ENCODE assay signal across 15 mouse cellular contexts in the genomic region with DNA sequence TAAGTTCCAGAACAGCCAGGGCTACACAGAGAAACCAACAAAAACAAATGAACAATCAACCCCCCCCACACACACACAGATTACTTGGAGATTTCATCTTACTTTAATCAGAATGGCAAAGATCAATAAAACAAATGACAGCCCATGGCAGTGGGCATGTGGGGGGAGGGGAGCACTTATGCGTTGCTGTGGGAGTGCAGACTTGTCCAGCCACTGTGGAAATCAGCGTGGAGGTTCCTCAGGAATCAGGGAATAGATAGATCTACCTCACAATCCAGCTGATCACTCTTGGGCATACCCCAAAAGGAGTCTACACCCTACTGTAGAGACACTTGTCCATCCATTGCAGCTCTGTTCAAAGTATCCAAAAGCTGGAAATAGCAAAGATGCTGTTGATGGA. TPM values are rescaled to one million over a fixed set of nuclear protein-coding genes. Genes with fewer than 3 reads are reported as not detected.
"Had no signal": no experiment of that assay in that cellular context is flagged by ENCODE, and none has a peak within 500 bp of the region (broad histone marks: within the 10 kb centered on the region; RNA-seq: fewer than 3 reads in every experiment).

No protein-coding gene starts in this region.

- H3K4me2 ChIP-seq: lung, embryonic 15.5 days; midbrain, embryonic 13.5 days; midbrain, embryonic 15.5 days; neural tube, embryonic 12.5 days; stomach, embryonic 15.5 days had no signal

- ATAC-seq: lung, postnatal 0 days; midbrain, embryonic 13.5 days; midbrain, embryonic 15.5 days had no signal

- H3K4me3 ChIP-seq: lung, embryonic 15.5 days; midbrain, embryonic 10.5 days; midbrain, embryonic 13.5 days; midbrain, embryonic 15.5 days; neural tube, embryonic 12.5 days; stomach, embryonic 15.5 days had no signal

- DNase-seq: lung, adult 18-20 months; right cerebral cortex, postnatal 14 days; thymus, adult 2 months; thymus, postnatal 25 days; thymus, postnatal 4 days had no signal

- H3K9ac ChIP-seq: liver, embryonic 14.5 days; lung, embryonic 15.5 days; midbrain, embryonic 13.5 days; midbrain, embryonic 15.5 days; neural tube, embryonic 12.5 days; stomach, embryonic 15.5 days had no signal

- H3K36me3 ChIP-seq: midbrain, embryonic 10.5 days; midbrain, embryonic 13.5 days; midbrain, embryonic 15.5 days; neural tube, embryonic 12.5 days had no signal

- H3K9me3 ChIP-seq: lung, embryonic 15.5 days; midbrain, embryonic 10.5 days; midbrain, embryonic 13.5 days; midbrain, embryonic 15.5 days; neural tube, embryonic 12.5 days; stomach, embryonic 15.5 days had no signal

- H3K27ac ChIP-seq: liver, embryonic 14.5 days; lung, embryonic 15.5 days; midbrain, embryonic 10.5 days; midbrain, embryonic 13.5 days; midbrain, embryonic 15.5 days; neural tube, embryonic 12.5 days; stomach, embryonic 15.5 days; stomach, postnatal 0 days had no signal

- H3K27me3 ChIP-seq: neural tube, embryonic 12.5 days; stomach, embryonic 15.5 days had no signal

RNA-seq across cellular contexts. Expression of a gene that starts 10.5 kb away (rescaled TPM):
- polyA plus RNA-seq: midbrain, embryonic 13.5 days; neural tube, embryonic 12.5 days; neural tube, embryonic 14.5 days had no signal
